Mouse (Mus musculus) layer of hippocampus, adult 9-11 months (tissue): Measurements from ENCODE around the gene Gm4792.

Experiments
- DNase-seq: peaks from one replicate; pipeline ENCODE4 v3.0.0; 2022

The Gm4792 gene

DNA sequence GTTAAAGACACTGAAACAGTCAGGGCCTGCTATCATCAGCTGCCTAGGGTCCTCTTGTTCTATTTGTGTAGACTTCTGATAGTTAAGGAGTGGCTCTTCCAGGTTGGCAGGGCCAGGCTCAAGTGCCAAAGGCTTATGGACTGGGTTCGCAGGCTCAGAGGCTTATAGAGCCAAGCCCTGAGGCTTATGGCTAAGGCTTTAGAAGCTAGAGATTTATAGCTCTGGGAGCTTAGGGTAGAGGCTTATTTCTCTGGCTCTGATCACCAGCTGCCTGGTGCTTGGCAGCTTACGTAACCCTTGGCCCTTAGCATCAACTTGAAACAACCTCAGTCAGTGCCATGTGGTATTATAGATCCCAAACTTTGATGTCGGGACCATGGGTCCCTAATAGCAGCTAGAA is at the start of gene Gm4792:
TSS of gene Gm4792 (minus strand) at position 233 of the 400 bp plus-strand sequence.
- DNase-seq = no peak

DNA sequence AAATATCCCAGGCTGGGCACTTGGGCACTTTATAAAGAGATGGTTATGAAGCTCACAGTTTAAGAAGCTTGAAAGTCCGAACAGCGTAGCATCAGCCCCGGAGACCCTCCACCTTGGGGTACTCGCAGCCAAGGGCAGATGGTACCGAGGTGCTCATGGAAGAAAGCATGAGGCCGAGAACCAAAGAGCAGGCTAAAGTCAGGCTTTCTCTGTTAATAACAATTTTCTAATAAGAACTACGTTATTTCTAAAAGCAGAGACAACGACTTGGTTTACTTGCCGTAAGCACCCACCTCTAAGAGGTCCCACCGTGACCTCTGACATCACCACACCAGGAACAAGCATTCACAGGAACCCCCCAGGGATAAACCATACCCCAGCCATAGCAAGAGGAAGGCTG is 49.5 kb upstream of the Gm4792 start:
- DNase-seq = no peak

DNA sequence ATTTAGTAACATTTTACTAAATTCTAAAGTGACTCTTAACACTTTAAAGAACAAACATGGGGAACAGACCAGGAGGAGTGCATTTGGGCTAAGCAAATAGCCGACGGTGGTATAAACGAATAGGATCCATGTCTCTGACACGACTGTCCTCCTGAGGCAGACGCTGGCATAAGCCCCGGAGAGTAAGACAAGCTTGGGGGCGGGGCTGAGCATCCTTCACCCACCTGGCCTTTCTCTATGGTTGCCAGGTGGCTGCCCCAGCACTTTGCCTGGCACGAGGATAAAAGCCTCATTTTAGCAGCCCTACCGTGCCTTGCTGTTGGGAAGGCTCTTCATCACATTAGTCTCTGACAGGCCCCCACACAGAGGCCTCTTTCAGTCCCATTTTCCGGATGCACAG is 48.8 kb upstream of the Gm4792 start:
- DNase-seq = no peak

DNA sequence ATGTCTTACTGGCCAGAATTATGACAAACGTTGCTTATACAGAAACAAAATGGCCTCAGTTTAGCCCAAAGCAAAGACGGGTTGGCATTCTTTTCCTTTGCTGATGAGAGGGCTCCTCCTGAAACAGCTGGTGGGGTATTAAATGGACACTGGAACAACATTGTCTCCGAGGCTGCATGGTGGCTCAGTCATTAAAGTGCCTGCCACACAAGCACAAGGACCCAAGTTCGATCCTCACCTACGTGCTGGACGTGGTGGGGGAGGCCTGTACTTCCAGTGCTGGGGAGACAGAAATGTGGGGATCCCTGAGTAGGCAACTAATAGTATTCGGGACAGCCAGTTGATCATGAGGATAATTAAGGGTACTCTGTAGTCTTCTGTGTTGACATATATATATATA is 48.1 kb upstream of the Gm4792 start:
- DNase-seq = no peak

DNA sequence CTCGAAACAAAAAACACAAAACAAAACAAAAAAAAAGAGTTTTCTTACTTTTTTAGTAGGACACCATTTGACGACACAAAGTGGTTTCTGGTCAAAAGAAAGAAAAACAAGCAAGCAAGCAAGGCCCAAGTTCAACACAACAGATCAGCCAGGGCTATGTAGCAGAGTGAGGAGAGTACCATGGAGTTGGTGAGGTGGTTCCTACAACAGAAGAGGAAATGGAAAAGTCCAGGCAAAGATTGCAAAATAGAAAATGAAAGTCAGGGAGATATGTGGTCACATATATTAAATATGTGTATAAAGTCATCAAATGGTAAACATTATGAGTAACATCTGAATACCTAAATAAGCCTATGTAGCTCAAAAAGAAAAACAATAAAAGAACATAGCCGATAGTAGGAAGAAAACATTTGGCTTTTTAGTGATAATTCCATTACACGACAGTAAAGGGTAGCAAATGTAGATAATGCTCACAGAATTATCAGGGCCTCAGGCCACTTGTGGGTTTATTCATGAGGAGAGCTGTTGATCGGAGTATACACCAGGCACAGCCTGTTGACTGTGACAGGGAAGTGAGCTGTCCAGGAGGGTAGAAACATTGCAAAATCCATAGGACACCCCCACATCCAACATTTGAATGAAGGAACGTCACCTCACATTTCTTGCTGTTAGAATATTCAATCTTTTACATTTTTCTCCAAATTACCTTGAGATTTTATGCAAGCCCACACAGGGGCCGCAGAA is 47.2 kb upstream of the Gm4792 start:
- no peak for DNase-seq

DNA sequence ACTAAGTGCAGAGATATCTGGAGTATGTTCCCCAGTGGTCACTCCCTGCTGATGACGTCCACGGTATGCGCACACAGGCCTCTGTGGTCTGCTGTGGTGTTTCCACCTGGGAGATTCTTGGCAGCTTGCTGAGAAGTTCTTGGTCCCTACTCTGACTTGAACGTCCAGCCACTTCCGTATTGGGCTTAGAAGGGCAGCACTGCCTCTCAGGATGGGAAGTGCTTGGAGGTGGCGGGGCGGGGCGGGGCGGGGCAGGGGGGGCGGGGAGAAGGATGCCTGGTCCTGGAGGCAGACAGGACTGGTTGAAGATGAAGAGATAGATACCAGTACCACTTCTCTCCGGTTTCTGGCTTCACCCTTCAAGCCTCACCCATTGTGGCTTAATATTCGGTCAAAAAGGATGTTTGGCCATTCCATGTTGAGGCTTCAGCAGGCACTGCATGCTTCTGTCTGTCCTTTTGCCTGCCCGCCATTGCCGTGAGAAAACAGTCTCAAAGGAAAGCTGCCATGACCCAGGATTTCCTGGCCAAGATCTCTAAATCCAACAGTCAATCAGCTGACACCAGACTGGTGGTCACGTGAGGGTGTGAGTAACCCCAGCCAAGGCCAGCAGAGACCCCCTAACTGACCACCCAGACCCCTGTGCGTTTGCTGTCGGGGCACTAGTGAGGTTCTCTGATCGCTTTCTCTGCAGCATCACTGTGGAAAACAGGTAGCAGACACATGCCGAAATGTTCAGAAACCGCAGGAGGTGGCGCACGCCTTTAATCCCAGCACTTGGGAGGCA is 46.3 kb upstream of the Gm4792 start:
- DNase-seq = no peak

DNA sequence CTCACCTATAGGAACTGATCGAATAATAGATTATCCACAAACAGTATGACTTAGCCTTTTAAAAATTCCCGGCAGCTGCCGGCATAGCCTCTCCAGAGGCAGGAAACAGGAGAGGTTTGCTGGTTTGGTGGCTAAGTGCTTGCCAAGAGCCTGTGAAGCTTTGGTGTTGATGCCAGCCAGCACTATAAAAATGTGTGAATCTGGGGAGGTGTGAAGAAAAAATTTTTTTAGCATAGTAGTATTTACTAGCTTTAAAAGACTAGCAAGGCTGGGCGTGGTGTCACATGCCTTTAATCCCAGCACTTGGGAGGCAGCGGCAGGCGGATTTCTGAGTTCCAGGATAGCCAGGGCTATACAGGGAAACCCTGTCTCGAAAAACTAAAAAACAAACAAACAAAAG is 45.1 kb upstream of the Gm4792 start:
- no peak for DNase-seq

DNA sequence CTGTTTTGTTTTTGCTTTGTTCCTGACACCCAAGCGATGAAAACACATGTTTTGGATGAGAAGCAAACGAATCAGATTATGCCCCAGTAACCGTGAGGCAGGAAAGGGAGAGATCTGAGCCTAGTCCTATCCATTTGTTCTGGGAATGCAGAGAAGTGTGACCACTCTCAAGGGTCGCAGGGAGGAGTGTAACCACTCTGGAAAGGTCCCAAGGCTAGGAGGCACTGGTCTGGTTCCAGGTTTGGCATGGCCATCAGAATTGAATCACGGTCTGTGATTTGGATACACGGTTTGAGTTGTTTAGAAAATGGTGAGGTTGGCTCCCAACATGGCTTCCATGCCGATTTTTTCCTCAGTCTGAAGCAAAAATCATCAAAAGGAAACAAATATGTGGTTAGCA is 43.8 kb upstream of the Gm4792 start:
- no peak for DNase-seq

DNA sequence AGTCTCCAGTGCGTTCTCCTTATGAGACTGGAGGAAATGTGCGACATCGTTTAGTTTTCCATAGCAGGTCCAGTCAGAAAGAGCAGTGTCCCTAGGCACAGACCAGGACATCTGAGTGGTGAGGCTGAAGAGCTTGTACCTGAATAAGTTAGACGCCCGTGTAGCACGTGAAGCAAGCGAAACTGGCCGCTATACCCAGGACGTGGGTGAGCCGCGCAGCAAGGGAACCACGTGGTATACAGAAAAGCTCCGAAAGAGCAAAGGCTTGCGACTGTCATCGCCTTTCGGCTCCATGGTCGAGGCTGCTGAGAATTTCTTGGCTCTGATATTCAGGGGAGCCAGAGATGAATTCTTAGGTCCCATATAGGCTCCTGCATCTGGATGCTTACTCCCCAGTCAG is 43.0 kb upstream of the Gm4792 start:
- DNase-seq = no peak

DNA sequence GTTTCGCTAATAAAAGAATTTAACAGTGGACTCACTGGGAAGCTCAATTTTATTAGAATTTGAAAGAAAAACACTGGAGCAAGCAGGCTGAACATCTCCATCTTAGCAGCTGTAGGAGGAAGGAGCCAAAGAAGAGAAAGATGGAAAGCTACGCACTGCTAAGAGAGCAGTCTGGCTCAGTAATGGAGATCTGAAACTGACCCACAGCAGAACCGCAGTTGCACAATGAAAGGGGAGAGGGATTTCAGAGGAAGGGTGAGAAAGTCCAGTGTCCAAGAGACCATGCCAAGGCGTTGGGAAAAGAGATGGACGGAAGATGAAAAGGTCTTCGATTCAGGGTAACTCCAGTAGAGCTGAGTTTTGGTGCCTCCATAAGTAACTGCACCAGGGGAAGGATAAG is 37.6 kb upstream of the Gm4792 start:
- no peak for DNase-seq

DNA sequence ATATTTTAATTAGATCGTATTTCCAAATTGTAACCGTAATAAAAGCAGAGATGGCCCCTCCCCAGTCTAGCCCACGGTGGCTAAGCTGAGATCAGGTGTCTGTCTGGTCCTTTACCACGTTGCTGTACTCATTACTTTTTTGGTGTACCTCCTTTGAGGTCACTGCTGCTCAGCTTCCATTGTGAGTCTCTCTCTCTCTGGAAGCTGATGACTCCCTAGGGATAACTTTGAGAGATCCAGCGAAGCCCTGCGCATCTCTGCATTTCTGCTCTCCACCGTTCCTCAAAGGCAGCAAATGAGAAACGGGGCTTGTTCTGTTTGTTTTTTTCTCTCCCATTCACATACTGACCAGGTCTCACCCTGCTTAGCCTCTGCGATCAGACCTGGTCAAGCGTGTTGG is 36.5 kb upstream of the Gm4792 start:
- DNase-seq = no peak

DNA sequence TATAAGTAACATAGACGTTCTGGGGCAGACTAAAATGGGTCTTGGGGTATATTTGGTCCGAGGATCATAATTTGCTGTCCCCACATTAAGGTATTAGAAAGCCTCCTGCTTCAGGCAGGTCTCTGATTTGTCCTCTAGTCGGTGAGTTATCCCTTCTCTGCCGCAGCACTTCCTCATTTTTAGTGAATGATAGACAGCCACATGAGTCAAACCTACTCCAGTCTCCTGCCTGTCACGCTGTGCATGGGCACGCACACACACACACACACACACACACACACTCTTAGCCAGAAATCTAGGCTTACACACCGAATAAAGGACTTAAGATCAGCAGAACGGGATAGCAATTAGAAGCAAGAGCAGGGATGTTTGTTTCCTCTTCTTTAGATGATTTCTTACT is 34.8 kb upstream of the Gm4792 start:
- no peak for DNase-seq

DNA sequence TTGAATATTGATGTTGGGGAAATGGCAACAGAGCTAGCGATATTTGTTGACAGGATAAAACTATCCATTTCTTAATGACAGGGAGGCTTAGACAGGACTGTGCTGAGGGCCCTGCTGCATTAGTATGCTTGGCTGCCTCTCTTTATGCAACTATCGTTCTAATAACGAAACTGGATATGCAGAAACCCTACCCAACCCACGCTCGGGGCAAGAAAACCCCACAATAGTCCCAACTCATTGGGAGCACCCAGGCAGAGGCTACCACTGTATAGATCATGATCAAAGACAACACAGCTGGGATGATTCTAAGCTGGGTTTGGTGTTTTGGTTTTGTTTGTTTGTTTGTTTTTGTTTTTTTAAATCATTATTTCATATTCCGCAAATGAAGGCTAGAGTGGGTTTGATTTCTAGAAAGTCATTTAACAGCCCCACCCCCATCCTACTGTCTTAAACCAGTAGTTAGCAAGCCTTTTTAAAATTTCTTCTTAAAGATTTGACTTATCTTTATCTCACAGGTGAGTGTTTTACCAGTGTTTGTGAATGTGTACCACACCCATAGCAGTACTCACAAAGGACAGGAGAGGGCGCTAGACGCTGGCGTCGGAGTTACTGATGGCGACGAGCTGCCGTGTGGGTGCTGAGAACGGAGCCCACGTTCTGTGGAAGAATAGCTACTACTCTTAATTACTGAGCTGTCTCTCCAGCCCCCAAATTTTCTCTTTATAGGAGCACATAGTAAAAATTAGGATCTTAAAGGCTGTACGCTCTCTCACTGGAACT is 34.0 kb upstream of the Gm4792 start:
- DNase-seq = no peak

DNA sequence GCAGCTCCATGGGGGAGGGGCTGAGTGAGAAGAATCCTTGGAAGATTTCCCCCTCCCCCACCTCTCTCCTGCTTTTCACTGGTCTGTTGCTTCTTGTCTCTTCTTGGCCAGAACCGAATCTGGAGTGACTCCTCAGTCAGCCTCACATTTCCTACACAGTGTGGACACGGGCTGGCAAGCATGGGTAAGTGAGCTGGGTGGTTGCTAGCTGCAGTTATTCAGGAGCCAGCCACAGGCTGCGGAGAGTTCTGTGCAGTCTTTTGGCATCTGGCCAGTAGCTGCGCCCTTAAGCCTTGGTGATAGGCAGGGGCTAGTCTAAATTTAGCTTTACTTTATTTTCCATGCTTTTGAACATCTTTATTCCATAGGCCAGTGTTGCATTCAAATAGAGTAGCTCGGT is 31.5 kb upstream of the Gm4792 start:
- no peak for DNase-seq

DNA sequence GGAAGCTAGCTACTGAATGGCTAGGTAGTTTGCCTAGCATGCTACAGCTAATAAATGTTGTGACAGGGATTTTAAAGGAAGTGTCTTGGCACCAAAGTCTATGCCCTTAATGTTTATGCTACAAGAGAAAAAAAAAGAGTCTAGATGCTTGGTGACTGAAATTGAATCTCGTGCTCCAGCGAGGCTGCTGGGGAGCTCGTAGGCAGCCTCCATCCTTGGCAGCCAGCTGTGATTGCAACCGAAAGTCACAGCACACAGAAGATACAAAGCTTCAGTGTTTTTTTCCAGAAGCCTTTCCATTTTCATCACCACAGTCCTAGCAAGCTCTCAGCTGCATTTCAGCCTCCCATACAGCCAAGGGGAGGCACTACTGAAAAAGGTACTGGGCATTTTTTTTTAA is 20.1 kb upstream of the Gm4792 start:
- peak; percentile 29 for DNase-seq

DNA sequence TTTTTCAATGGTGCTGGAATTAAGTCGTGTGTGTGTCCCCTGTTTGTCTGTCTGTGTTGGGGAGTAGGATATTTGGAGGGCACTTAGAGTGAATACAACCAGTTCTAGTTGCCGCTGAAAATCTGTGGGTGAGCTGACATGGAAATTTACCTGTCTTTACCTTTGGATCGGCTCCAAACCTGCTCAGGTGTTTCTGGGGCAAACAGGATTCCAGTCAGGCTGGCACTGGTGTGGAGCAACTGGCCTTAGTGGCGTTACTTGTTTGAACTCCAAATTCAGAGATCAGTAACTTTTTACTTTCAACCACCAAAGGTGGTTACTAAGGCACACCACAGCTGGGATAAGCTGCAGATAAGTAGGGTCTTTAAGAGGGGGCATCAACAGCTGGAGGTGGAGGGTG is 14.6 kb upstream of the Gm4792 start:
- DNase-seq = no peak

DNA sequence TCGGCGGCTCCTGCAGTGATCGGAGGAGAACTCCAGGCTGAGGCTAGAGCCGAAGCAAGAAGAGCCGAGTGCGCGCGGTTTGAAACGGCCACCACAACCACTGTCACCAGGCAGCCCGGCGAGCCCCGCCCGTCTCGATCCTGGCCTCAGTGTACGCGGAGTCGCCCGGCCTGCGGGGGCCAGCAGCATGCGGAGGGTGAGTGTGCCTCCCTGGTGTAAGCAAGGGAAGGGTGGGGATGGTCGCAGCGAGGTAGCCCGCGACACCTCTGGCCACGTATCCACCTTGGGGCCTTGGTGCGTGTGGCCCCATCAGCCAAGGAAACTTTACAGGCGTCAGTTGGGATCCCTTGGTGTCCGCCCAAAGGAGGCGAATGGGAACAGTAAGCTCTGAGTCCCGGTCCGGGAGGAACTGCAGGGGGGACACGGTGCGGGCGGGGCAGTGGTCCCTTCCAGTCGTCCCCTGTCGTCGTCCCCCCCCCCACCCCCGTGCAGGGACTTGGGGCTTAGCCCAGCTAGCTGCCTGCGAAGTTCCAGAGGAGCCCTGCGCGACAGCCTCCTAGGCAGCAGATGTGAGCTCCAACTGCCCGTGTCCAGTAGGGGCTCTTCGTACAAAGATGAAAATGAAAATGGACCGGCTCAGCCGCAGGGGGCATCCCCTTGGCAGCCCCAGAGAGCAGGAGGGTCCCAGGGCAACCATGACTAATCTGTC is 13.7 kb upstream of the Gm4792 start:
- no peak for DNase-seq

DNA sequence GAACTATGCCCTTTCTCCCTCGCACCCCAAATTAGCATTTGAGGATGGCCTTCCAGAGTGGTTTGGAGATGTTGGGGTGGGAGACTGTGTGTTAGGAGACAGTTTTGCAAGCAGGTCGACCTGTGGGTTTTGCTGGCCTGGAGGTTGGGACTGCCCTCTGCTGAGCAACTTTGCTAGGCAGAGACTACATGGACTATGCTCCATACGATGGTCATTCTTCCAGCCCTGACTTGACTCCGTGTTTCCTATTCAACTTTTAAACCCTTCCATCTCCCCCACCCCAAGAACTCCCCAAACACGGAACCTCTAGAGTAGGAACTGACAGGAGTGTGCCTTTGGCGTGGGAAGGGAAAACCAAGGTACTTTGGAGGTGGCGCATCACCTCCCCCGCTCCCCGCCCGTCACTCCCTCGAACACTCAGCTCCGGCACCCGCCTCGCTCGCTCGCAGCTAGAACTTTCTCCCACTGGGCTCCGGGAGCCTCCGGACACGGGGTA is 13.1 kb upstream of the Gm4792 start, which contains the start of gene Tmcc3:
TSS of gene Tmcc3 (plus strand) at position 439 of the 496 bp plus-strand sequence.
- no peak for DNase-seq

DNA sequence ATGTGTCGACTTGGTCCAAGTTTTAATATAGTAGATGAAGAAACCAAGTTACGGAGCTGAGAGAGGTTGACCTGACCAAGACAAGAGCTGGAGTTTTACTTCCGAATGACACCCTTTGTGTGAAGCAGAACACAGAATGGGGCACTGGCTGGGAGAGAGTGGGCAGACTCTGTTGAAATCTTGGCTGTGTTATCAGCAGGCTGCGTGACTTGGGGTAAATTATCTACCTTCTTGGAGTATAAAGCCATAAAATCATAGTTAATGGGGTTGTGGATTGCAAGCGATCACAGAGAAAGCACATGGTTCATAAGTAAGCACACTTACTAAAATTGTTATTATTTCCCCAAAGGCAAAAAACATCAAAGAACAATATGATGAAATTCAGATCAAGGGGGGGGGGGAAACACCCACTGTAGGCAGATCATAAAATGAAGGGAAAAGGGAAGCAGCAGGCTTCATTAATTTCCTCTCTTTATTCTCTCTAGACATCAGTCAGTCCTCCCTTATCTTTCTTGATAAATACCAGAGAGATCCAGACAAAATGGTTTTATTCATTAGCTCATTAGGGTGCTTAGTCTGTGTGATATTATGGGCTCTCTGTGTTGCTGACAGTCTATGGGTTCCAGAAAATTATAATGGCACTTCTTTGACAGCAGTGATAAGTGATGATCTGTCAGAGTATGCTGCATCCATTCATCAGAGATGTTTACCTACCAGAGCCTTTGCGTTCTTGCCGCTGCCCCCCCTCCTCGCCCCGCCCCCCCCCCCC is 12.2 kb upstream of the Gm4792 start:
- DNase-seq = no peak

DNA sequence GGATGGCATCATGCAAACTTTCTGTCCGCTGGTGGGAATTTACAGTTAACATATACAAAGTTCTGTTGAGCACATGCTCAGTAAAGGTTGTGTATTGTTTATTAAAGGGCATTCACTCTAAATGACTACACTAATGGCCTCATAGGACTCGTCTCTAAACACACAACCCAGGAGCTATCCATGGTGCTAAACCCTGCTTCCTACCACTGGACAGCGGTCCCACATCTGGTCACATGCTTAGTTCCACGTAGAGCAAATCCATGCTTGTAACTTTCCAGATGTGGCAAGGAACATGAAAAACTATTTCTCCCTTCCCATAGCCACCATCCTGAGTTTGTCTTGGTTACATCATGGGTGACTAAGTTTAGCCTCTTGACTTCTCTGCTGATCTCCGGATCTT is 7.0 kb upstream of the Gm4792 start:
- DNase-seq = no peak

DNA sequence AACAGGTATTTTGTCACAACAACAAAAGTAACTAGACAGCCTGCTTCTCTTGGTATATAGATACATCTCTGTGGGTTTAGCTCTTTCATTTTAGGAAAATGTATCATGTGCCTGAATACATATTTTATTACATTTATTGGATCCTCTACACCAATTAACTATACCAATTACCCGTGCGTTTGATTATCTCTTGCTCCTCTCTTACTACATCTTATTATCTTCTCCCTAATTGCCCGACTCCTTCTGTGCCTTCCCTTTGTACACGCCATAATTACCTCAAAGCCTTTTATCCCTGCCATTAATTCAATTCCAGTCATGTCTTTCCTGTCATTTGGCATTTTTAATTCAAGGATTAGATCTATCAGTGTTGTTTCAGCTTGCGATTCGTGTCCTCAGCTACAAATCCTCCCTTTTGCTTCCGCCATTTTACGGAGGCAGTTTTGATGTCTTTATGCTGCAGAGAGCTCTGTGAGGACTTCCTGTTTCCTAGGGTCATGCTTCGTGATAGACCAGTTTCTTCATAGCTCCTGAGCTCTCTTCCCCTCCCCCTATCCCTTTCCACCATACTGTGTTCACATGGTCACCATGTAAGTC is 5.7 kb upstream of the Gm4792 start:
- no peak for DNase-seq

DNA sequence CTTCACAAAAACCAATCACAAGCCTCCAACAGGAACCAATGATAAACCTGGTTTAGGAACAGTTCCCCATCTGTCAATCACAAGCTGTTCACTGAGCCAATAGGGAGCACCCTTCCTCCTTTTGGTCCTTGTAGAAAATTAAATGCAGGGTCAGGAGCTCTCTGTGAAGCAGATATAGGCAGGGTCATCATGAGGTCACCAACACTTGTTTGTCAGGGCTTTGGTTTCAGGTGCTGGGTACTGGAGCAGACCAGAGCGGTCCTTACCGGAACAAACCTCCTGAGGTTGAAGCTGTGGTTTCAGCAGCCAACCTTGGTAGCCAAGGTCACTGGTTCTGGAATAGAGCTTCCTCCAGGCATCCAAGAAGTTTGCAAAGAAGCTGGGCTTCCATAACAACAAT is 798 bp upstream of the Gm4792 start:
- no peak for DNase-seq
